In the genomic region with DNA sequence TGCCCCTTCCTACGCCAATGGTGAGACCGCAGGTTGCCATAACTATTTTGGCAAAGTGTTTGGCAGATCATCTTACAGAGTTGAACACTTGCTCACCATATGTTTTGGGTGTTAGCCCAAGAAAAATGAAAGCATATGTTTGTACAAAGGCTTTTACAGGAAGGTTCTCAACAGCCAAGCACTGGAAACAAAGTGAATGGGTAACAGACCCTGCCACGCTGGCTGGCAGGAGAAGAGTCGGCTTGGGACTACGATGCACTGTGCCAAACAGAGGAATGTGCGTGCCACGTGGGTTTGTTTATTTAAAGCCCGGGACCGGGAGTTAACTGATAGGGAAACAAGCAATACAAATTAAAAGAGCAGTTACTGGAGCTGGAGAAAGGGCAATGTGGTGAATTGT, we compare ENCODE assay signal across 15 mouse cellular contexts.
DNase-seq lines count a peak whose midpoint lies in the region; ATAC-seq and TF ChIP-seq lines count a peak whose summit lies in the region.
"Had no signal": no experiment of that assay in that cellular context is flagged by ENCODE, and none has a peak within 500 bp of the region (broad histone marks: within the 10 kb centered on the region; RNA-seq: fewer than 3 reads in every experiment).

No protein-coding gene starts in this region.

- H3K9ac ChIP-seq in liver, adult 2 months (ENCODE audit: low read depth, low read length): no peak overlapping the region
- H3K9ac ChIP-seq in liver, postnatal 0 days (replicated peaks): no peak overlapping the region
- no peak overlapping the region for H3K9ac ChIP-seq in forebrain, postnatal 0 days
- H3K9ac ChIP-seq in hindbrain, embryonic 13.5 days: no peak overlapping the region
- H3K9ac ChIP-seq: neural tube, embryonic 12.5 days had no signal

- no peaks in the 10 kb centered on the region for H3K27me3 ChIP-seq in liver, adult 2 months (ENCODE audit: control insufficient read depth, insufficient read depth, low read length)
- H3K27me3 ChIP-seq in liver, postnatal 0 days (ENCODE audit: insufficient read depth, low read length): no peaks in the 10 kb centered on the region
- no peaks in the 10 kb centered on the region for H3K27me3 ChIP-seq in forebrain, postnatal 0 days (ENCODE audit: insufficient read depth, low read length)
- 0 out of 2 replicates have a peak, but pooled peaks cover 5% of the 10 kb centered on the region for H3K27me3 ChIP-seq in hindbrain, embryonic 13.5 days
- H3K27me3 ChIP-seq: neural tube, embryonic 12.5 days had no signal

- no peaks in the 10 kb centered on the region for H3K79me2 ChIP-seq in liver, adult 2 months (ENCODE audit: control insufficient read depth, insufficient read depth, low read length)

- H3K4me3 ChIP-seq in gastrocnemius, adult 2 months: peak overlapping the region; percentile 38
- H3K4me3 ChIP-seq in liver, adult 2 months (ENCODE audit: insufficient read depth, low read depth, low read length): no peak overlapping the region
- no peak overlapping the region for H3K4me3 ChIP-seq in liver, postnatal 0 days (ENCODE audit: low read depth, low read length)
- H3K4me3 ChIP-seq in forebrain, postnatal 0 days (ENCODE audit: low read depth, low read length): no peak overlapping the region
- no peak overlapping the region for H3K4me3 ChIP-seq in hindbrain, embryonic 13.5 days
- H3K4me3 ChIP-seq: left cerebral cortex, adult 2 months; neural tube, embryonic 12.5 days had no signal

- no peaks in the 10 kb centered on the region for H3K9me3 ChIP-seq in liver, postnatal 0 days (ENCODE audit: low read length)
- no peaks in the 10 kb centered on the region for H3K9me3 ChIP-seq in forebrain, postnatal 0 days (ENCODE audit: low read length)
- H3K9me3 ChIP-seq in hindbrain, embryonic 13.5 days: no peaks in the 10 kb centered on the region
- H3K9me3 ChIP-seq: neural tube, embryonic 12.5 days had no signal

- intact Hi-C loops in gastrocnemius, adult 2 months (cut with DNase I): no loop called here

- H3K4me2 ChIP-seq in liver, postnatal 0 days (ENCODE audit: low read depth, low read length): no peak overlapping the region
- H3K4me2 ChIP-seq in forebrain, postnatal 0 days (ENCODE audit: low read depth): no peak overlapping the region
- no peak overlapping the region for H3K4me2 ChIP-seq in hindbrain, embryonic 13.5 days
- H3K4me2 ChIP-seq: liver, embryonic 11.5 days; neural tube, embryonic 12.5 days had no signal

- H3K27ac ChIP-seq in gastrocnemius, adult 2 months: no peak overlapping the region
- no peak overlapping the region for H3K27ac ChIP-seq in liver, adult 2 months (replicated peaks; ENCODE audit: insufficient read depth, low read depth, low read length)
- H3K27ac ChIP-seq in liver, postnatal 0 days (ENCODE audit: low read depth): no peak overlapping the region
- no peak overlapping the region for H3K27ac ChIP-seq in forebrain, postnatal 0 days (ENCODE audit: low read depth, low read length)
- H3K27ac ChIP-seq in hindbrain, embryonic 13.5 days: no peak overlapping the region
- H3K27ac ChIP-seq: left cerebral cortex, adult 2 months; neural tube, embryonic 12.5 days had no signal

- TF ChIP-seq EP300 in liver, postnatal 0 days (IDR thresholded peaks at IDR 0.05; ENCODE audit: low read depth): no peak

- WGBS in liver, adult 2 months: 47% methylated on average over 9 of the region's 9 CpGs
- 70% methylated on average over 9 of the region's 9 CpGs for WGBS in liver, postnatal 0 days (ENCODE audit: insufficient replicate concordance)
- WGBS in forebrain, postnatal 0 days: 49% methylated on average over 9 of the region's 9 CpGs
- 82% methylated on average over 9 of the region's 9 CpGs for WGBS in hindbrain, embryonic 13.5 days

- no peak for TF ChIP-seq POLR2A in liver, adult 2 months (IDR thresholded peaks at IDR 0.05; ENCODE audit: extremely low read depth, insufficient read depth, low read length)

- ATAC-seq in liver, postnatal 0 days: no peak
- ATAC-seq in forebrain, postnatal 0 days: peak; percentile 54
- no peak for ATAC-seq in hindbrain, embryonic 13.5 days (ENCODE audit: low FRiP score)
- ATAC-seq: hindbrain, embryonic 16.5 days had no signal

- TF ChIP-seq CTCF in gastrocnemius, adult 2 months (IDR thresholded peaks at IDR 0.05): no peak
- no peak for TF ChIP-seq CTCF in liver, adult 2 months (IDR thresholded peaks at IDR 0.05; ENCODE audit: low read depth, low read length)
- no peak for TF ChIP-seq CTCF in liver, postnatal 0 days (IDR thresholded peaks at IDR 0.05; ENCODE audit: low read depth)
- TF ChIP-seq CTCF in forebrain, postnatal 0 days (IDR thresholded peaks at IDR 0.05; ENCODE audit: low read depth): no peak

- no peaks in the 10 kb centered on the region for H3K36me3 ChIP-seq in liver, adult 2 months (ENCODE audit: control insufficient read depth, insufficient read depth, low read length)
- no peaks in the 10 kb centered on the region for H3K36me3 ChIP-seq in liver, postnatal 0 days (replicated peaks; ENCODE audit: insufficient read depth, low read length)
- H3K36me3 ChIP-seq in forebrain, postnatal 0 days (ENCODE audit: insufficient read depth): no peaks in the 10 kb centered on the region
- no peaks in the 10 kb centered on the region for H3K36me3 ChIP-seq in hindbrain, embryonic 13.5 days
- H3K36me3 ChIP-seq: neural tube, embryonic 12.5 days had no signal

- H3K4me1 ChIP-seq in liver, adult 2 months (ENCODE audit: control insufficient read depth, insufficient read depth, low read length): no peaks in the 10 kb centered on the region
- H3K4me1 ChIP-seq in liver, postnatal 0 days (ENCODE audit: insufficient read depth): no peaks in the 10 kb centered on the region
- H3K4me1 ChIP-seq in forebrain, postnatal 0 days (ENCODE audit: insufficient read depth): no peaks in the 10 kb centered on the region
- peaks cover 8% of the 10 kb centered on the region for H3K4me1 ChIP-seq in hindbrain, embryonic 13.5 days (replicated peaks)

- DNase-seq in gastrocnemius, adult 2 months: no peak
- DNase-seq in gastrocnemius, adult 8-10 months (ENCODE audit: low spot score in 2 of 2): no peak
- DNase-seq in liver, adult 2 months (ENCODE audit: extremely low read depth, low read depth, low spot score): peak; percentile 50
- no peak for DNase-seq in liver, postnatal 0 days
- peak; percentile 39 for DNase-seq in brain, adult 2 months (ENCODE audit: low read depth, low spot score)
- peak; percentile 48 for DNase-seq in forebrain, postnatal 0 days
- no peak for DNase-seq in retina, embryonic 14.5 days (ENCODE audit: low spot score)
- DNase-seq: adrenal gland, postnatal 25 days; cerebellum, adult 9-11 months; kidney, adult 18-20 months had no signal

Comparison
In these comparisons a context has a peak if more than half of its experiments do, and no peak if none do; other contexts are left out.
1. DNase-seq: peak in liver, adult 2 months (single experiment), brain, adult 2 months (single experiment) and forebrain, postnatal 0 days (single experiment); none in gastrocnemius, adult 2 months (single experiment), gastrocnemius, adult 8-10 months (0 of 2), liver, postnatal 0 days (single experiment) and retina, embryonic 14.5 days (single experiment).